Mouse (Mus musculus) myocyte (in vitro differentiated cells): Measurements from ENCODE around the gene Aqp1. TPM values are rescaled to one million over a fixed set of nuclear protein-coding genes. Genes with fewer than 3 reads are reported as not detected.

Source experiments
- H3K27me3 ChIP-seq: one replicate; pipeline ENCODE4 v1.6.1; 2011; ENCODE audit not compliant: control insufficient read depth, insufficient read depth, insufficient read length
- H3K36me3 ChIP-seq: one replicate; pipeline ENCODE4 v1.6.1; 2011; ENCODE audit not compliant: control insufficient read depth, insufficient read depth
- H3K4me2 ChIP-seq: one replicate; pipeline ENCODE4 v1.6.1; 2011; ENCODE audit warnings: low read depth, control low read depth
- H3K4me3 ChIP-seq: one replicate; pipeline ENCODE4 v1.5.1; 2011; ENCODE audit warnings: mild to moderate bottlenecking, control low read depth, moderate library complexity
- H3K79me2 ChIP-seq: one replicate; pipeline ENCODE4 v1.6.1; 2011; ENCODE audit not compliant: control insufficient read depth, insufficient read depth
- H3ac ChIP-seq: one replicate; pipeline ENCODE4 v1.6.1; 2011; ENCODE audit not compliant: control insufficient read depth, insufficient read length
- CEBPB ChIP-seq: IDR thresholded peaks from 2 replicates; pipeline ENCODE4 v1.6.1; 2011; ENCODE audit warnings: mild to moderate bottlenecking, moderate library complexity; ENCODE audit not compliant: poor library complexity, insufficient read depth, severe bottlenecking
- E2F4 ChIP-seq: IDR thresholded peaks from one replicate; pipeline ENCODE4 v1.6.1; 2011; ENCODE audit warnings: mild to moderate bottlenecking, control low read depth, moderate library complexity; ENCODE audit not compliant: insufficient read depth
- MAX ChIP-seq: IDR thresholded peaks from one replicate; pipeline ENCODE4 v1.6.1; 2011; ENCODE audit warnings: low read depth, mild to moderate bottlenecking, control low read depth
- MYOD1 ChIP-seq, 3 experiments: IDR thresholded peaks; one replicate each; pipeline ENCODE4 v1.6.1; 2011; ENCODE audit warnings: control low read depth in 2 of 3, low read depth in 2 of 3, mild to moderate bottlenecking in 2 of 3, moderate library complexity in 1 of 3; ENCODE audit not compliant: insufficient read length in 2 of 3, control insufficient read depth in 1 of 3
- MYOG ChIP-seq, 3 experiments: IDR thresholded peaks; one replicate each; pipeline ENCODE4 v1.6.1; 2011; ENCODE audit warnings: control low read depth in 2 of 3, low read depth in 2 of 3, mild to moderate bottlenecking in 2 of 3; ENCODE audit not compliant: insufficient read length in 2 of 3, control insufficient read depth in 1 of 3, insufficient read depth in 1 of 3
- POLR2A ChIP-seq: IDR thresholded peaks from one replicate; pipeline ENCODE4 v1.6.1; 2011; ENCODE audit warnings: low read depth, mild to moderate bottlenecking, control low read depth, moderate library complexity; ENCODE audit not compliant: insufficient read length
- POLR2AphosphoS2 ChIP-seq: IDR thresholded peaks from one replicate; pipeline ENCODE4 v1.6.1; 2011; ENCODE audit warnings: low read depth, control low read depth; ENCODE audit not compliant: insufficient read length
- REST ChIP-seq: IDR thresholded peaks from one replicate; pipeline ENCODE4 v1.6.1; 2011; ENCODE audit warnings: mild to moderate bottlenecking, control low read depth, moderate library complexity; ENCODE audit not compliant: insufficient read depth, insufficient read length
- SRF ChIP-seq: IDR thresholded peaks from one replicate; pipeline ENCODE4 v1.6.1; 2011; ENCODE audit warnings: low read depth; ENCODE audit not compliant: control insufficient read depth, insufficient read length
- TCF12 ChIP-seq: IDR thresholded peaks from one replicate; pipeline ENCODE4 v1.6.1; 2011; ENCODE audit warnings: mild to moderate bottlenecking, control low read depth; ENCODE audit not compliant: poor library complexity, insufficient read depth, severe bottlenecking
- TCF3 ChIP-seq: IDR thresholded peaks from one replicate; pipeline ENCODE4 v1.6.1; 2011; ENCODE audit warnings: low read depth, control low read depth; ENCODE audit not compliant: insufficient read length
- USF1 ChIP-seq: IDR thresholded peaks from one replicate; pipeline ENCODE4 v1.6.1; 2011; ENCODE audit warnings: low read depth, mild to moderate bottlenecking, control low read depth, moderate library complexity
- polyA plus RNA-seq: library from polyadenylated mRNA; unstranded; fragments of >200 nt; fragmentation: generic; extraction: Trizol; gene quantifications from one replicate; pipeline ENCODE4 v1.2.1, GENCODE M21; 2012; ENCODE audit warnings: missing spikeins

Gene Aqp1
- polyA plus RNA-seq, 1 experiment = 32.0 TPM

DNA sequence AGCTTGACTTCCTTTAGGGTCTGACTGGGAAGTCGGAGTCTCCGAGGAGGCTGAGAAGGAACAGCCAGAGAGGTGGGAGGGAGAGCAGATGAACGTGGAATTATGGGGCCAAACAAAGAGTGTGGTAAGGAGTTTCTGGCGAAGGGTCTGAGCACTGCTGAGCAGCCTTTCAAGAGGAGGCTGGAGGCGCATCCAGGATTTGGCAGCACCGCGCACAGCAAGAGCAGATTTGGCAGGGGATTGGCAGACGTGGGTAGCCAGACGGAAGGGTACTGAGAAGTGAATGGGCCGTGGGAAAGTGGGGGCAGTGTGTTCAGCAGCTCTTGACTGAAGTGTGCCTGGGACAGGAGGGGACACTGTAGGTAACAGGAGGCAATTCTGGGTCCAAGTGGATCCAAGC, 58.6 kb downstream of the Aqp1 start:
- TF ChIP-seq E2F4 (no peak), MAX (no peak)
- Histone ChIP-seq H3K27me3 (peaks cover 2% of the 10 kb centered on the region), H3ac (no peak overlapping the region), H3K4me2 (no peak overlapping the region), H3K36me3 (no peaks in the 10 kb centered on the region), H3K4me3 (no peak overlapping the region), H3K79me2 (no peaks in the 10 kb centered on the region)

DNA sequence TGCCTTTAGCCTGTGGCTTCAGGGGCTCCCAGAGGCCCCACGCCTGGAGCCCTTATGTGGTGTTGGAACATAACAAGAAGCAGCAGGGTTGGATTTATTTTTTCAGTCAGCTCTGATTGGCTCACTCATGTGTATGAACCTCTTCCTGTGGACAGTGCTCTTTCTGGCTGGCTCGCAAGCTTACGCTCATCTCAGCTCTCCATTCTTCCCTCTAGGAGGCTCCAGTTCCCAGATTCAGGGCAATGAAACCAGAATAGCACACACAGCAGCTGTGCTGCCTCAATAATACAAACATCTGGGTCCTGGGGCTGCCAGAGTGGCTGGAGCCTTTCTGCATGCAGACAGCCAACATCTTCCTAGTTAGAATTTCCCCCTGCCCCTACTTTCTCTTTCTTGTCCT, 59.9 kb downstream of the Aqp1 start:
- Histone ChIP-seq H3K4me2 (no peak overlapping the region), H3K4me3 (no peak overlapping the region), H3K79me2 (no peaks in the 10 kb centered on the region), H3K27me3 (no peaks in the 10 kb centered on the region), H3ac (no peak overlapping the region), H3K36me3 (no peaks in the 10 kb centered on the region)
- TF ChIP-seq CEBPB (no peak), USF1 (no peak), MAX (no peak), TCF12 (no peak), SRF (no peak)

- Histone ChIP-seq H3K36me3 (no peaks in the 10 kb centered on the region), H3K27me3 (no peaks in the 10 kb centered on the region), H3K4me3 (no peak overlapping the region), H3K79me2 (no peaks in the 10 kb centered on the region), H3K4me2 (no peak overlapping the region), H3ac (no peak overlapping the region)
- TF ChIP-seq MYOG (IDR thresholded peaks at IDR 0.05; ENCODE audit: control insufficient read depth in 1 of 3, insufficient read depth in 1 of 3, insufficient read length in 2 of 3, low read depth in 2 of 3) (no peak), MAX (no peak), POLR2A (no peak), TCF12 (no peak), TCF3 (no peak), CEBPB (no peak), MYOD1 (IDR thresholded peaks at IDR 0.05; ENCODE audit: control insufficient read depth in 1 of 3, insufficient read length in 2 of 3, low read depth in 2 of 3) (no peak), SRF (no peak), REST (no peak), POLR2AphosphoS2 (no peak), USF1 (no peak), E2F4 (no peak)
These were observed 60.4 kb downstream of the Aqp1 start for GRCm38 (mm10) chr6:55396622-55397041.

Other genes with a start within 250 kb of the Aqp1 start
- not detected for gene Crhr2, start 203.4 kb upstream of the Aqp1 start, polyA plus RNA-seq
- gene Inmt, start 161.4 kb upstream of the Aqp1 start, polyA plus RNA-seq = not detected
- 5.0 TPM for gene Mindy4, start 133.0 kb upstream of the Aqp1 start, polyA plus RNA-seq
- gene Ghrhr, start 39.9 kb downstream of the Aqp1 start, polyA plus RNA-seq = not detected
- gene Adcyap1r1, start 115.5 kb downstream of the Aqp1 start, polyA plus RNA-seq = not detected